Mouse (Mus musculus): ENCODE results near the gene Lnp1.

DNA sequence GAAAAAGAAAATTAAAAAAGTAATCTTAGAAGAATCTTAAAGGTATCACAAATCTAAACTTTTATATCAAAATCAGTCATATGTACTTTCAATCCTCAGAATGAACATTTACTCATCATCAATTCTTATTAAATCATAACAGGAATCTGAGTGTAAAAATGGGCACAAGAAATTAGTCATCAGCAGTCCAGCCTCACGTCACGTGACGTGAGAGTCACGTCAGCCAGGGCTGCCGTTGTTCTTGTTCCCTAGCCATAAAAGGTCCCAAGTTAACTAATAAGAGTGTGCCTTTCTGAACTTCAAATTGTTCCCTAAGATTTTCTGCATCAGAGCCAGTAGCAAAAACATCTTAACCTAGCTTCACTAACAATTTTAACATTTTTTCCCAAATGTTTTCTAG lies 21.2 kb upstream of the Lnp1 start:
- TF ChIP-seq CTCF (IDR thresholded peaks at IDR 0.05; ENCODE audit: low read depth) (no peak), EP300 (IDR thresholded peaks at IDR 0.05; ENCODE audit: low read depth) (no peak)
